Mouse (Mus musculus) liver, adult 2 months (tissue): ENCODE measurements at regions not wholly inside any gene's neighbourhood (a gene's known extent, or its start where the extent isn't known, plus 50 kb on each side); places are given as distances from the start of the nearest gene placed in this dataset.

Experiments used
- CTCF ChIP-seq: fragments of 200-500 bp; IDR thresholded peaks from 2 replicates; pipeline ENCODE4 v1.5.1; 2011; ENCODE audit warnings: low read depth, low read length, control low read depth
- POLR2A ChIP-seq: fragments of 200-500 bp; IDR thresholded peaks from 2 replicates; pipeline ENCODE4 v1.6.1; 2011; ENCODE audit warnings: low read length, control low read depth; ENCODE audit not compliant: insufficient read depth; ENCODE audit errors: extremely low read depth

- no peak for TF ChIP-seq CTCF
- no peak for TF ChIP-seq POLR2A
Measured at GRCm38 (mm10) chr6:81608637-81609036, 314.8 kb upstream of the Gcfc2 start.
